Mouse (Mus musculus) erythroblast, adult 5-6 weeks (primary cell): ENCODE measurements around the gene Amigo1. TPM values are rescaled to one million over a fixed set of nuclear protein-coding genes. Genes with fewer than 3 reads are reported as not detected.

Experiments
- ATAC-seq: replicated peaks from 2 replicates; pipeline ENCODE4 v1.8.0; 2016; ENCODE audit warnings: moderate number of reproducible peaks, mild to moderate bottlenecking, moderate TSS enrichment, inconsistent platforms; ENCODE audit not compliant: poor library complexity, low FRiP score, severe bottlenecking
- total RNA-seq, 2 experiments: library from RNA; stranded (forward) in 1 of 2; stranded (reverse) in 1 of 2; fragments of 150-400 nt in 1 of 2; fragments of 200-764, 138-1000 nt in 1 of 2; gene quantifications; 2 replicates each; pipeline versions ENCODE4 v1.2.3 to v1.2.4; 2015 to 2017; ENCODE audit warnings: low replicate concordance in 2 of 2

Gene Amigo1
- total RNA-seq (2015; ENCODE audit: low replicate concordance) (not detected in 2 replicates), total RNA-seq (2017; ENCODE audit: low replicate concordance) (0.77 TPM in 1 of 2 replicates, not detected in the other)

DNA sequence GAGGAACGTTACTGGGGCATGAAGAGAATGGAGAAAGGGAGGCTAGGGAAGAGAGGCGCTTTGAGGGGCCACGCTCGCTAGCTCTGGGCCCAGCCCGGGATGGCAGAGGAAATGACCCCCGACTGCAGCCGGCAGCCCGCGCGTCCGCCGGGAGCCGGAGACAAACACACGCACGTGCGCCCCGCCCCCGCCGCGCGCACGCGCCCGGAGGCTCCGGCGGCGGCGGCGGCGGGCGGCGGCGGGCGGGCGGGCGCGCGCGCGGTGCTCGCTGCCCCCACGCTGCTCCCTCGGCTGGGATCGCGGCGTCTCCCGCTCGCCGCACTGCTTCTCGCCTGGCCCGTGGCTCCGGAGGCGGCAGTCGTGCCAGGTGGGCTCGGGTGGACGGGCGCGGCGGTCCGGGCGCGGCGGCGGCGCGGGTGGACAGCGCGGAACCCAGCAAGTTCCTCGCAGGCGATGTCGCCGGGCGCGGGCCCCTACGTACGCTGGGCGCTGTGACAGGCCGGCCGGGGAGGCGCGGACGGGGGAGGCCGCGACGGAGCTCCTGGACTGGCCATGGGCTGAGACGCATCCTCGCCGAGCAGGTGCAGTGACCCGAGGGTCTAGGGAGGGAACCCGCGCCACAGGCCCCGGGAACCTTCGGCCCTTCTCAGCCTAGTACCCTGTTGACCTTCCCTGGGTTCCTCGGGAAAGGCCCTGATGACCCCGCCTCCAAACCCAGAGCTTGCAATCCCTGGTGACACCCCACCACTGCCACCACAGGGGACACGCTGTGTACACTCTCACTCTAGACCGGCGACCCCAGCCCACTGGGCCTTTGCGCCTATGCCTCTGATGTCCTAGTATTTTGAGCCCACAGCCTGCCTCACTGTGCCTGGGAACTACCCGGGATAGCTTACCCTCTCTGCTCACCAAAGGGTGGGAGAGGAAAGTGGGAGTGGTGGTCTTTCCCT is at the start of gene Amigo1:
Gene Amigo1, plus strand, starts transcription at position 238 of the 950 bp plus-strand sequence.
- ATAC-seq = 0 out of 2 replicates have a peak, but pooled peaks have one; percentile 21

GRCm38 (mm10) chr3:108139113-108139512 is 47.0 kb upstream of the Amigo1 start:
- ATAC-seq = no peak

- ATAC-seq = no peak
Observed at GRCm38 (mm10) chr3:108140786-108141185, 45.3 kb upstream of the Amigo1 start.

GRCm38 (mm10) chr3:108145534-108146445 is 40.3 kb upstream of the Amigo1 start, which contains the start of gene Gnai3:
TSS of gene Gnai3 (minus strand) at chr3:108146146.
- peak; percentile 94 for ATAC-seq

DNA sequence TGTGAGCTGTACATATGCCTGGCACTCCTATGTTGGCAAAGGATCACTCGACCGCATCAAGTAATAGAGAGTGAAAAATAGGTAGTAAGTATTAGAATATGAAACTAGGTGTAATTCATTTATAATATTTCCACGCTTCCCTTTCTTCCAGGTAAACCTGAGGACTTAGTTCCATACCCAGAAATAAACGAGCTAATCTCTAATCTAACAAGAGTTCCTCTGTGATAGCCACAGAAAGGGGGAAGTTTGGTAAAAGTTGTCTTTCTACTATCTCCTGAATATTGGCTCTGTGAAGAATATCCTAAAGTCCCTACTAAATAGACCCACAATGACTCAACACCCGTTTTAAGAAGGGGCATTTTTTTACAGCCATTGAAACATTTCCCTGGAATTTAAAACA is 39.5 kb upstream of the Amigo1 start:
- ATAC-seq = no peak

- peak; percentile 71 for ATAC-seq
Observed at GRCm38 (mm10) chr3:108147386-108148235, 38.5 kb upstream of the Amigo1 start.

GRCm38 (mm10) chr3:108152290-108152689 is 33.8 kb upstream of the Amigo1 start:
- ATAC-seq = no peak

- no peak for ATAC-seq
Observed at GRCm38 (mm10) chr3:108154656-108155055, 31.5 kb upstream of the Amigo1 start, which contains the start of gene Gpr61. TSS of gene Gpr61 (minus strand) at chr3:108154882.

- ATAC-seq = no peak
Observed at GRCm38 (mm10) chr3:108158383-108159037, 27.6 kb upstream of the Amigo1 start.

GRCm38 (mm10) chr3:108164091-108164490 is 22.0 kb upstream of the Amigo1 start:
- ATAC-seq = no peak

DNA sequence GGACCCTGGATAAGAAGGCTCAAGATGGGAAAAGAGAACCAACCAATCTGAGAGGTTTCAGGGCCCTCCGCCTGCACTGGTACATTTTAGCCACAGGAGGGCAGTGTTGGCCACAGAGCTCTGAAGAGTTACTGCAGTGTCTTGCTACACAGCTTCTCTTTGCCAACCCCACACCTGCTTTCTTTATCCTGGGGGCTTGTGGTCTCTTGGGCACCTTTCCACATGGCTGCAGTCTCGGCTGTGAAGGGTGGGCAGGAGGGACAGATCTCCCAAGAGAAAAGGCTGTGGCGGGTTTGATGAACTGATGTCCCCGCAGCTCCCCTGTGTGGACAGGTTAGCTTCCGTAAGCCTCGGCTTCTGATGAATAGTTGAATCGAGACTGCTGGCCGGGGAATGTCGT is 21.3 kb upstream of the Amigo1 start:
- ATAC-seq = peak; percentile 83

DNA sequence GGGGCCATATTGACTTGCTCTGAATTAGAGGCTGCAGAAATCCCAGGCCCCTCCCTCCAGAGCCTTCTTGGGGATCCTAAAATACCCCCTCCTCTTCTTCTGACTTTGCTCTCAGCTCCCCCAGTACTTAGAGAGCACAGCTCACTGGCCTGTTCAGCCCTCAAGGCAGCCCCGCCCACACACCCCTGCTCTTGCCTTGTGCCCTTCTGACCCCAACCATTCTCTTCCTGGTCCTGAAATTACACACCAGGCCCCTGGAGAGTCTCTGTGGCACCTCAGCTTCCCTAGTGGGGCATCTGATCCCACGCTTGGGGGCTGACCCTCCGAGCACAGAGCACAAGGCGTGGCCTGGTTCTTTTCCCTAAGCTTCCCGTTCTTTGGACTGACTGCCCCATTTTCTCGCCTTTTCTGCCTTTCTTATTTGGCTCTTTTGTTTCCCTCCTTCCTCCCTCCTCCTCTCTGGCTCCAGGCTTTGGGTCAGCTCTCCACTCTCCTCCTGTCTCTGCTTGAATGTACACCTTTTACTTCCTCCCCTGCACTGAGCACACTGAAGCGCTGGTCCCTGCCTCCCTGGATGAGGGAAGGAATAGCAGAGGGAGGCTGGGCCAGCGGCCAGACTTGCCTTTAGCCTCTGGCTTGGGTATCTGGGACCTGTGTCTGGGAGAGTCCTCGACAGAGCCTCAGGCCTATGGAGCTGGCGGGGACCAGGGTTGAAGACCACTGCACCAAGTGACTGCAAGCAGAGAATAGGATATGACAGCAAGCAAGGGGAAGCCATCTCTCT is 20.4 kb upstream of the Amigo1 start:
- ATAC-seq = no peak

DNA sequence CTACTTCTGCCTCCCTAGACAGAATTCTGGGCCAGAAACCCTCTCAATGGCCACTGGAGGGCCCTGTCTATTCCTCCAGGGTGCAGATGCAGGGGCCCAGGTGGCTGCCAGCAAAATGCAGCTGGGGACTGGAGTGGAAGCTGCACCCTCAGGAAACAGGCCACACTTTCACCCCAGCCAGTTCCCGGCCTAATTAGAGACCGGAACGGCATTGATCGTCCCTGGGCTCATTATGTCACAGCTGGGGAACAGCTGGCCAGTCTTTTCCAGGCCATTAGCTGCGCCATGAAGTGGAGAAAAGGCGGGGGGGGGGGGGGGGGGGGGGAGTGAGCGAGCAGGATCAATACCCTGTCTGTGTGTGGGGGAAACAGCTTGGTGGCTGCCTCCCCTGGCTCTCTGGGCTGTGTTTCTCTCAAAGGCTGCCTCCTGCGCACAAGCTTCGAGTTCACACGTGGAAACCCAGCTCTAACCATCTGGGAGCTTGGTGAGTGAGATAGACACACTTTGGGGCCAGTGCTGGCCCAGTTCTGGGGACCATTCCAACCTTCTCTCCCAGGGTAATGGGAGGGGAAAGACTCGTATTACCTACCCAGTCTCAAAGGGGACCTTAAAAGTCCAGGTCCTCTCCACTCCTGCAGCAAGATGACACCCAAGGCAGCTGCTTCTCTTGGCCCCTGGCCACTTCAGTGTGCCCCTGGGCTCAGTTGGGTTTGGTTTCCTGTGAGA is 19.5 kb upstream of the Amigo1 start:
- ATAC-seq = no peak

DNA sequence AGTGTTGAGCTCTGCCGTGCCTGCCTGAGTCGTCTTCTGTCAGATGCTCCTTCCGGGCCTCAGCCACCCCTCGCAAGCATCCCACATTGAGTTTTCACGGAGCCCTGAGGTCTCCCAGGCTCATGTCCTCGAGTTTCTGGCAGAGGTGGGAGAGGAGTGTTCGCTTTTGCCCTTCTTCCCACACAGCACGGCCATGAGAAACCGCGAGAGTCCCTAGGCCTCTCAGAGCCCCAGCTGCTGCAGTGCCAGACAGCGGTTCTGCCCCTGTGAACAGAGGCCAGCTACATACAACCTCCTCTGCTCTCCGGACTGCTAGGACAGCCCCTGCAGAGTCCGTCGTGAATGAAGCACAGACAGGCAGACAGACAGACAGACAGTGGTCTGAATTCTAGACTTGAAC is 18.6 kb upstream of the Amigo1 start:
- ATAC-seq = no peak

DNA sequence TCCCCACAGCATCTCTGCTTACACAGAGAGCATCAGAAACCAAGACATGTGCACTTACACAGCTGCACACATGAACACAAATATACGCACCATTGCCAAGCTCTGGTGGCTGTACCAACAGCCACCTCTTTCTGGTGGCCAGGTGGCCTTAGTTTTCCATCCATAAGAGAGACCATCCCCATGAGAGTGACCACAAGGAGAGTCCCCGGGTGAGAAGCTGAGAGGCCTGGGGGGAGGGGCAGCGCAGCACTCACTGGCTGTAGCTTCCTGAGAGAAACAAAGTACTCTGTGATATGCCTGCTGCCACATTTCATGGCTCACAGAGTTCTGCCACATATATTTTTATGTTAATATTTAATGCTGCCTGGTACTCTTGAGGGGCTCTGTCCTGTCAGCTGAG is 16.9 kb upstream of the Amigo1 start:
- no peak for ATAC-seq

DNA sequence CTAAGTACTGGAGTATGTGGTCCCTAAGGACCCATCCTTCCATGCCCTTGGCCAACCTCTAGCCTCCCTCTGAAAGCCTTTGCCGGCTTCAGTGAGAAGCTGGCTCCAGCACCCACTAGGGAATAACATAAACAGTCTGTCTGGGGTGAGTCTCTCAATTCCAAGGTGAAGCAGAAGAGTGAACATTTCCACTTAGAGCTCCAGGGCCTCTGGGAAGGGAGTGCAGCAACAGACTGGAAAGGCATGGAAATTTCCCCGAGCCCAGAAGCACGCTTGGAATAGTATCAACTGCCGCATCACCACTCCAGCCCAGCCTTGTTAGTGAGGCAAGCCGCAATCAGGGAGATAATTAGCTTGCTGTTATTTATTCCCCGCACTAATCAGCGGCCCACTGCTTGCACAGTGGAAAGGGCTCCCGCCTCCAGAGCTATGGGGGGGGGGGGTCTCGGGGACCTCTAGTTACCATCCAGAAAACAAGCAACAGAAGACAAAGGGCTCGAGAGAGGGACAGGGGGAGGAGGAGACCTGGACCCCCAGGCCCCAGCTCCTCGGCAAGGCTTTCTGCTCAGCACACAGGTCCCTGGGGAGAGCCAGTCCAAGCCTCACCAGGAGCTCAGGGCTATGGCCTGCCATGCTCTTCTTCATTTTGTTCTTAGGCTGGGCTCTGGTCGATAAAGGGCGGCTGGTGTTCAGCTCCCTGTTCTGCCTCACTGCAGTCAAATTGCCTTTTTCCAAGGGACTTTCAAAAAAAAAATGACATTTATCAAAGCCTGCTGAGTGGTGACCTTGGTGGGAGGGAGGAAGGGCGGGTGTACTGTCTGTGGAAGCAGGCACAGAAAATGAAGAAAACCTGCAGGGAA is 11.2 kb upstream of the Amigo1 start:
- ATAC-seq = no peak
